In genomic region chr11:22989786-22990185, GRCm38 (mm10) we compare ENCODE assay signal across 1 mouse cellular context.
TF ChIP-seq lines count a peak whose summit lies in the region.

No protein-coding gene starts in this region.

TF ChIP-seq in MEL, 35 proteins besides CTCF, POLR2A, EP300 and RAD21:
- TF ChIP-seq MYB (IDR thresholded peaks at IDR 0.05; ENCODE audit: low read depth, low read length): no peak
- no peak for TF ChIP-seq TCF12 (IDR thresholded peaks at IDR 0.05; ENCODE audit: low read depth, low read length)
- no peak for TF ChIP-seq CHD2 (IDR thresholded peaks at IDR 0.05; ENCODE audit: low read length)
- no peak for TF ChIP-seq TBP (IDR thresholded peaks at IDR 0.05; ENCODE audit: low read depth, low read length)
- no peak for TF ChIP-seq ELF1 (IDR thresholded peaks at IDR 0.05; ENCODE audit: low read depth, low read length)
- 0 out of 2 replicates have a peak, but pooled peaks have one; percentile 44 for TF ChIP-seq CHD1 (IDR thresholded peaks at IDR 0.05; ENCODE audit: low read depth, low read length)
- no peak for TF ChIP-seq MAFK (IDR thresholded peaks at IDR 0.05; ENCODE audit: borderline replicate concordance, low read depth, low read length)
- no peak for TF ChIP-seq E2F4 (IDR thresholded peaks at IDR 0.05; ENCODE audit: borderline replicate concordance, low read depth, low read length)
